Mouse (Mus musculus) cerebellum, postnatal 14 days (tissue): ENCODE results near the gene Gm8020.
A peak's percentile ranks its signal among the peaks of the same experiment; 100 is the strongest.
"Not testable (repeated sequence)": the region's sequence is repeated elsewhere in the genome, so short reads cannot be mapped to it uniquely, and the experiment has no call there.

Experiments used
- DNase-seq, 2 experiments: peaks; one replicate each; pipeline ENCODE4 v3.0.0; 2021; ENCODE audit warnings: mixed read lengths in 2 of 2

The Gm8020 gene

GRCm38 (mm10) chr14:42502249-42502648, at the start of gene Gm8020:
Gene Gm8020, minus strand, starts transcription at chr14:42502349.
- DNase-seq = not testable (repeated sequence)

GRCm38 (mm10) chr14:42543170-42543701, 41.1 kb upstream of the Gm8020 start:
- DNase-seq = peak; percentile 28 to 32

GRCm38 (mm10) chr14:42542316-42543169, 40.4 kb upstream of the Gm8020 start:
- not testable (repeated sequence) for DNase-seq

DNA sequence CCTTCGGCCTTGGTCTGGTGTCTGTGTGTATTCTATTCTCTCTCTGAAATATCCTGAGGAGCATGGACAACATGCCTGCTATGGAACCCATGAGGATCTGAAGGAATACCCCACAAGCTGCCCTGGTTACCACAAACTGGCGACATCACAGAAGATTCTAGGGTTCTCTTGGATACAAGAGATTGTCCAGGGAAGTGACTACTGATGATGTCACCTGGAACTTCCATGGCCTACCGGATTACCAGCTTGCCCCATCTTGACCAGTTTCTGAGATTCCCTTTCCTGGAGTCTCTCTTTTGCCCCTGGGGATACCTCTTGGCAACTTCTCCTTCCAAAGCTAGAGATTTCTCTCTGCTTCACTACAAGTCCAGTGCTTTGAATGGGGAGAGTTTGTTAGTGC, 22.0 kb upstream of the Gm8020 start, which contains the start of gene Gm8024:
Gene Gm8024 (minus strand): TSS at position 101 of the 400 bp plus-strand sequence.
- DNase-seq = not testable (repeated sequence)

DNA sequence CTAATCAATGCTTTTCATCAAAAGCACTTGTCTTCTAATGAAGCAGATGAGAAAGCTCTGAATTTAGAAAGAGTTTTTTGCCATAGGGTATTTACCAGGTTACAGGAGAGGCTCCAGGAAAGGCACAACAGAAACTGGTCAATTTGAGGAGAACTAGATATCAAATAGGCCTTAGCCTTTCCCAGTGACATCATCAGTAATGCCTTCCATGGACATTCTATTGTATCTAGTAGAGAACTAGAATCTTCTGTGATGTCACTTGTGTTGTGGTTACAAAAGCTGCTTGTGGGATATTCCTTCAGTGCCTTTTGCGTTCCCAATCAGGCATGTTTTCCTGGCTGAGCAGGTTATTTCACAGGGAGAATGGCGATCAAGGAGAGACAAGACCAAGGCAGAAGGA, 38.6 kb downstream of the Gm8020 start, which contains the start of gene Gm8011:
Gene Gm8011 (plus strand): TSS at position 301 of the 400 bp plus-strand sequence.
- DNase-seq = not testable (repeated sequence)
